Mouse (Mus musculus) midbrain, embryonic 15.5 days (tissue): ENCODE results near the gene Bcl2. TPM values are rescaled to one million over a fixed set of nuclear protein-coding genes. Genes with fewer than 3 reads are reported as not detected.

Experiments used
- ATAC-seq: fragments of 200-750 bp; cut with Nextera tagmentation; replicated peaks from 2 replicates; pipeline ENCODE4 v1.8.0; 2017; ENCODE audit warnings: moderate TSS enrichment
- H3K27ac ChIP-seq: fragments of 300-500 bp; sonication (generic); 2 replicates; pipeline ENCODE4 v1.5.1; 2015; ENCODE audit warnings: mild to moderate bottlenecking, inconsistent platforms
- H3K27me3 ChIP-seq: fragments of 300-500 bp; sonication (generic); replicated peaks from 2 replicates; pipeline ENCODE4 v1.6.1; 2015; ENCODE audit warnings: inconsistent platforms
- H3K36me3 ChIP-seq: fragments of 300-500 bp; sonication (generic); replicated peaks from 2 replicates; pipeline ENCODE4 v1.6.1; 2015; ENCODE audit warnings: inconsistent platforms
- H3K4me1 ChIP-seq: fragments of 300-500 bp; sonication (generic); 2 replicates; pipeline ENCODE4 v1.6.1; 2015; ENCODE audit warnings: inconsistent platforms
- H3K4me2 ChIP-seq: fragments of 300-500 bp; sonication (generic); 2 replicates; pipeline ENCODE4 v1.6.1; 2015; ENCODE audit warnings: inconsistent platforms, mild to moderate bottlenecking, moderate library complexity
- H3K4me3 ChIP-seq: fragments of 300-500 bp; sonication (generic); 2 replicates; pipeline ENCODE4 v1.5.1; 2015; ENCODE audit warnings: mild to moderate bottlenecking, inconsistent platforms
- H3K9ac ChIP-seq: fragments of 300-500 bp; sonication (generic); 2 replicates; pipeline ENCODE4 v1.6.1; 2015; ENCODE audit warnings: mild to moderate bottlenecking, inconsistent platforms
- H3K9me3 ChIP-seq: fragments of 300-500 bp; sonication (generic); 2 replicates; pipeline ENCODE4 v1.6.1; 2016; ENCODE audit warnings: inconsistent platforms
- WGBS: fragments of 180-500 bp; shearing (Covaris S2); methylation state at CpG from one replicate; pipeline ENCODE4 v1.1.7; 2015; ENCODE audit warnings: mixed read lengths; 5-methylcytosine and 5-hydroxymethylcytosine counted together
- polyA plus RNA-seq: library from polyadenylated mRNA; unstranded; fragments of >200 nt; fragmentation: Nextera tagmentation; extraction: Ambion mirVana; gene quantifications from 2 replicates; pipeline ENCODE4 v1.2.1, GENCODE M21; 2015

The Bcl2 gene
- polyA plus RNA-seq: 15.6 and 15.7 TPM in 2 replicates

DNA sequence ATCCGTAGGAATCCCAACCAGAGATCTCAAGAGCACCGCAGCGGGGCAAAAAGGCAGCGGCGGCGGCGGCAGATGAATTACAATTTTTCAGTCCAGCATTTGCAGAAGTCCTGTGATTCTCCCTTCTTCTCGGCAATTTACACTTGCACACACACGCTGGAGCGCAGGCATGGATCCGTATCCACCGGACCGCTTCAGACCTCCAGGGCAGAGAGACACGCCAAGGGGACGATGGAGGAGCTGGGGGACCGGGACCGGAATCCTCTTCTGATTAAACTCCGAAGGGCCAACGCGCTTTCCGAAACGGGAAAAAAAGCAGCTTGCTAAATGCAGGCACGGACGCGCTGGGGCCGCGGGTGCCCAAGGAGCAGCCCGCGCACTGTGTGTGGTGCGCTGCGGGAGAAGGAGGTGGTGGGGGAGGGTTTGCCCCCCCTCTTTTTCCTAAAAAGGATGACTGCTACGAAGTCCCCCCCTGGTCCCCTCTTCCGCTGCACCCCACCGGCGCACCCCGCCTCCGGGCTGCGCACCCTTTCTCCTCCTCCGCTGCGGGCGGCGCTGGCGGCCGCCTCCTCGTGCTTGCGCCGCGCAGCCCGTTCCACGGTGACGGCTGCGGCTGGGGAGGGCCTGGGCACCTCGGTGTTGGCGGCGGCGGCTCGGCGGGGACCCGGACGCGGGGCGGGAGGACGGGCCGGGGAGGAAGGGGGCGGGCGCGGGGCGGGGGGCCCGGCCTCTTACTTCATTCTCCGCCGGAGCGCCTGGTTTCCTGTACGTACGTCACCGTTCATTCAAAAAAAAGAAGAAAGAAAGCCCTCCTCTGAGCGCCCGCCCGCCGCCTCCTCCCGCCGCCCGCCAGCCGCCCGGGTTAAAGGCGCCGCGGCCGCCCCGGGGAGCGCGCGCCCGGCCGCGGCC, at the start of gene Bcl2:
Gene Bcl2, minus strand, starts transcription at position 654 of the 909 bp plus-strand sequence.
- H3K4me1 ChIP-seq: peaks cover 34% of the 10 kb centered on the region
- peak; percentile 89 for ATAC-seq
- peak within 1 kb of the TSS; percentile 92 for H3K4me2 ChIP-seq
- H3K36me3 ChIP-seq: no peaks in the 10 kb centered on the region
- no peaks in the 10 kb centered on the region for H3K27me3 ChIP-seq
- peak within 1 kb of the TSS; percentile 96 for H3K9ac ChIP-seq
- WGBS: under 1% methylated on average over 87 of the region's 95 CpGs
- no peaks in the 10 kb centered on the region for H3K9me3 ChIP-seq
- H3K4me3 ChIP-seq: peak within 1 kb of the TSS; percentile 68
- H3K27ac ChIP-seq: peak within 1 kb of the TSS; percentile 95

DNA sequence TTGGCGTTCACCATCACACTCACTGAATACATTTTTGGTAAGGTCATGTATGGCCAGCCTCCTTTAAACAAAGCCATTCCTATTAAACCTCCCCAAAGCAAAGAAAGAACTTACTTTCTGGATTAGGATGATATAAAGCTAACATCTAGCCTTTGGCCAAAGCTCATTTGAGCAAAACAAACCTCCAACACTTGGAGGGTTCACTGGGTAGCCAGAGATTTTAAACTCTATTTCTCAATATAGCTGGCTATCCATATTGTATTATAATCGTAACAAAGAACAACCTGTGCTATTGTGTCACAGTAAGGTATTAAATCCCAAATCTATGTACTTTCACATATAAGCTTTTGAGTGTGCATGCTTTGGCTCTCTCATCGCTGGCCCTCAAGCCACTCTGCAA, 46.7 kb upstream of the Bcl2 start:
- no peak overlapping the region for H3K9ac ChIP-seq
- no peaks in the 10 kb centered on the region for H3K27me3 ChIP-seq
- no peak for ATAC-seq
- 0 out of 2 replicates have a peak overlapping the region, but pooled peaks have one; percentile 7 for H3K27ac ChIP-seq
- H3K4me3 ChIP-seq: no peak overlapping the region
- H3K36me3 ChIP-seq: no peaks in the 10 kb centered on the region
- peak overlapping the region; percentile 95 for H3K4me2 ChIP-seq
- WGBS: 90% methylated on average over 3 of the region's 3 CpGs
- peaks cover 16% of the 10 kb centered on the region for H3K4me1 ChIP-seq
- no peaks in the 10 kb centered on the region for H3K9me3 ChIP-seq

DNA sequence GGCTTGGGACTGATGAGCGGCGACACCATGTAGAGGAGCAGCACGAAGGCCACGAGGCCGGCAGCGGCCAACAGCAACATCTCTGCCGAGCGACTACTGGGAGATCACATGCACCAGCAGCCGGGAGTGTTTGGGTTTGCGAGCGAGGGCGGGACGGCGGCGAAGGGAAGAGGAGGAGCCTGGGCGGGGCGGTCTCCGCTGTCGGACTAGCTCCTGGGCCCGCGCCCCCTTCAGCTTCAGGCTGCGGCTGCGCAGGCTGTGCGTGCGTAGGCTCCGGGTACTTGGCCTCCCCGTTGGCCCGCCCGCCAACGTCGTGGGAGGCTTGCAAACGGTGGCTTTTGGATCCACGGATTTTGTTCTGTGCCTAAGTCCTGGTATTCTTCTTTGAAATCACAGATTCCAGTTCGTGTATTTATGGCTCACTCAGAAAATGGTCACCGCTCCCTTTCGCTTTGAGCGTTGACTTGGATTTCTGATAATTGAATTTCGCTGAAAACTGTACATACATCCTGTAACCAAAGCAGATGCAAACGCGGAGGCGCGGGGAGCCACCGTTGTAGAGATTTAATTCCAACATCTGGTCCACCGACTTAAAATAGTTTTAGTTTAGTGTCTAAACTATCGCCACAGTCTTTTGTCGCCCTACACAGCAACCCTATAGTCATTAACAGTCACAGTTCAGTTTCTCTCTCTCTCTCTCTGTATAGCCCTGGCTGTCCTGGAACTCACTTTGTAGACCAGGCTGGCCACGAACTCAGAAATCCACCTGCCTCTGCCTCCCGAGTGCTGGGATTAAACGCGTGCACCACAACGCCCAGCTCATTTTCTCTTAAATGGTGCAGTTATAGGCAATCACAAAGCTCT, 45.7 kb upstream of the Bcl2 start, which contains the start of gene Kdsr:
Gene Kdsr, minus strand, starts transcription at position 156 of the 864 bp plus-strand sequence.
- Histone ChIP-seq H3K9ac (peak within 1 kb of the TSS; percentile 64), H3K9me3 (no peaks in the 10 kb centered on the region), H3K36me3 (no peaks in the 10 kb centered on the region; the same call in 1 of the 2 replicates), H3K4me2 (peak within 1 kb of the TSS; percentile 95), H3K4me1 (peaks cover 16% of the 10 kb centered on the region), H3K27me3 (no peaks in the 10 kb centered on the region), H3K27ac (peak within 1 kb of the TSS; percentile 90), H3K4me3 (peak within 1 kb of the TSS; percentile 72)
- whole genome bisulfite sequencing: 1% methylated on average over 51 of the region's 51 CpGs
- peak; percentile 99 for ATAC-seq

DNA sequence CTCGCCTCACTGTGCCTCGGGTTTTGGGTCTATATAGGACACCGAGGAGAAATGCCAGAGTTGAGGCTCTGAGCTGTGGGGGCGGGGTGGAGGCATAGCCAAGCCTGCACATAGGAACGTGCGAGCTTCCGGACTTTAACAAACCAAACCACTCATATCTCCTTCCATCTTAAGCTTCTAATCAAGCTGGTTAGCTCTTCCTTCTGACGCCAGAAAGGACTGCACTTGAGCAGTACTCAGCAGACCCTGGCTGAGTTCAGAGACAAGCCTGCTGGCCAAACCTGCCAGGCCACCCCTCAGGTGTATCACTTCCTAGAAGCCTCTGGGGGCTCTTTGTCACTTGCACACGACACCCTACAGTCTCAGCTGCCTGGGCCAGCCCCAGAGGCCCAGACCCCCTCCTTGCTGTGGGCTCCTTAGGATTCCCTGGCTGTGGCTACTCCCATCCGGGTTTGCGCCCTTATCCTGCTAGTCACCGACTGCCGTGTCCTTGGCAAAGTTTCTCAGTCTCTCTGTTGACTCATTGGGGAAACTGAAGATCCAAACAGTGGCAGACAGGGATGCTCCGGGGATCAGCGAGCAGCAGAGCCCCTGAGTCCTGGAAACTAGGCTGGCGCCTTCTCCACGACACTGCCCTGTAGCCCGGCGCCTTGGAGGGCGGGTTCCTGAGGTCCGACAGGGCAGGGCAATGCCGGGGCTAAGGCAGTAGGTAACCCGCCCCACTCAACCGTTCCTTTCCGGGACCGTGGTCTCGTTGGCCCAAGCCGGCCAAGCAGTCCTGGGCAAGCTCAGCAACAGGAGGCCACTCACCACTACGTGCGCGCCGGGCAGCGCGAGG, 44.9 kb upstream of the Bcl2 start:
- peaks cover 16% of the 10 kb centered on the region for H3K4me1 ChIP-seq
- WGBS: 4% methylated on average over 34 of the region's 34 CpGs
- H3K4me3 ChIP-seq: peak overlapping the region; percentile 72
- no peaks in the 10 kb centered on the region for H3K9me3 ChIP-seq
- H3K27ac ChIP-seq: peak overlapping the region; percentile 90
- peak overlapping the region; percentile 64 for H3K9ac ChIP-seq
- H3K4me2 ChIP-seq: peak overlapping the region; percentile 95
- peak; percentile 37 for ATAC-seq
- H3K27me3 ChIP-seq: no peaks in the 10 kb centered on the region
- H3K36me3 ChIP-seq: no peaks in the 10 kb centered on the region; the same call in 1 of the 2 replicates

DNA sequence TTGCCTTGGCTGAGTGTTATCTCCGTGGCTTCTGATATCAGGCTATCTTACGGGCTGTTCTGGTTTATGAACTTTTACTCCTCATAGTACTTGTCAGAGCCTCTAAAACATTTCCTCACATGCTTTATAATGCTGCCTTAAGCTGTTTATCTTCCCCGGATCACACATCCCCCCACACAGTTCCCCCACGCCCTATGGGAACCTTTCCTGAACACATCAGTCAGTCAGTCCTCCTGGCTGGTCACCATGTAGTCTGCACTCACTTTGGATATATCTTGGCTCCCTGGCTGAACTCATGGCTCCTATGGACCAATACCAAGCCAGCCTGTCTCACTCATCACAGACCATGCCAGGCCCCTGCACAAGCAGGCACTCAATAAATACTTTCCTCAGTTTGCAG, 42.6 kb upstream of the Bcl2 start:
- Histone ChIP-seq H3K9me3 (no peaks in the 10 kb centered on the region), H3K4me1 (peaks cover 16% of the 10 kb centered on the region), H3K4me3 (no peak overlapping the region), H3K27me3 (no peaks in the 10 kb centered on the region), H3K36me3 (no peaks in the 10 kb centered on the region; the same call in 1 of the 2 replicates), H3K9ac (no peak overlapping the region), H3K4me2 (no peak overlapping the region), H3K27ac (no peak overlapping the region)
- 91% methylated on average over 4 of the region's 4 CpGs for WGBS
- ATAC-seq: no peak

DNA sequence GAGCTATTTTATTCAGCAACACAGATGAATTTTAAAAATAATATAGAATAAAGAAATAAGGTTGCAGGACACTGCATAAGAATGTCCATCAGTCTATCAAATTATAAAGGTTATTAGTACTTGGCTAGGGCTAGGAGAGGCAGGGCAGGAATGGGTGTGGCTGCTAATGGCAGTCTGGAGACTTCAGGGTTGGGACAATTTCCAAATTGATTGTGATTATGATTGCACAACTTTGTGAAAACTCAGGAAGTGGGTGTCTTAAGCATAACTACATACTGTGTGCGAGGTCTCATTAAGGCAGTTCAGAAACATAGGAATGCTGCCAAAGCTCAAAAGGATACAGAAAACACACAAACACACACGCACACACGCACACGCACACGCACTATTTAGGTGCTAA, 37.9 kb upstream of the Bcl2 start:
- no peak overlapping the region for H3K27ac ChIP-seq
- H3K4me1 ChIP-seq: no peaks in the 10 kb centered on the region
- no peak overlapping the region for H3K9ac ChIP-seq
- H3K4me2 ChIP-seq: no peak overlapping the region
- H3K27me3 ChIP-seq: no peaks in the 10 kb centered on the region
- WGBS: 96% methylated on average over 5 of the region's 5 CpGs
- H3K4me3 ChIP-seq: no peak overlapping the region
- ATAC-seq: no peak
- H3K9me3 ChIP-seq: no peaks in the 10 kb centered on the region
- H3K36me3 ChIP-seq: peaks cover 3% of the 10 kb centered on the region

DNA sequence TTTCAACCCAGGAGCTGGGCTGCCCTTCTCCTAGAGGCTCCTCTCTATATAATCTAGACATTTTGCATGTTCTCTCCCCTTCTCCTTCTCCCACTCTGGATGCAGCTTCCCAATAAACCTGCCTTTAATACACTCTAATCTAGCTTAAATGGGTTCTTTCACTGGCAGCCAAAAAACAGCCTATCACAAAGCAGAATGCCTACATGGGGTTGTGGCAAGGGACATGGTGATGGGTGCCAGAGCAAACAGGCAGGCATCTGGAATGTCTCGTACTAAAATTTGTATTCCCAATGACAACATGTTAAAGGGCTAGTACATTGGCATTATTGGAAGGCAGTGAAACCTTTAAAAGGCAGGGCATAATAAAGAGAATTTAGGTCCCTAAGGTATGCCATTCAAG, 36.6 kb upstream of the Bcl2 start:
- Histone ChIP-seq H3K4me2 (no peak overlapping the region), H3K9ac (no peak overlapping the region), H3K36me3 (peaks cover 11% of the 10 kb centered on the region), H3K27ac (no peak overlapping the region), H3K4me3 (no peak overlapping the region), H3K9me3 (no peaks in the 10 kb centered on the region), H3K4me1 (no peaks in the 10 kb centered on the region), H3K27me3 (no peaks in the 10 kb centered on the region)
- WGBS: 87% methylated on average over 1 of the region's 1 CpGs
- ATAC-seq: no peak

DNA sequence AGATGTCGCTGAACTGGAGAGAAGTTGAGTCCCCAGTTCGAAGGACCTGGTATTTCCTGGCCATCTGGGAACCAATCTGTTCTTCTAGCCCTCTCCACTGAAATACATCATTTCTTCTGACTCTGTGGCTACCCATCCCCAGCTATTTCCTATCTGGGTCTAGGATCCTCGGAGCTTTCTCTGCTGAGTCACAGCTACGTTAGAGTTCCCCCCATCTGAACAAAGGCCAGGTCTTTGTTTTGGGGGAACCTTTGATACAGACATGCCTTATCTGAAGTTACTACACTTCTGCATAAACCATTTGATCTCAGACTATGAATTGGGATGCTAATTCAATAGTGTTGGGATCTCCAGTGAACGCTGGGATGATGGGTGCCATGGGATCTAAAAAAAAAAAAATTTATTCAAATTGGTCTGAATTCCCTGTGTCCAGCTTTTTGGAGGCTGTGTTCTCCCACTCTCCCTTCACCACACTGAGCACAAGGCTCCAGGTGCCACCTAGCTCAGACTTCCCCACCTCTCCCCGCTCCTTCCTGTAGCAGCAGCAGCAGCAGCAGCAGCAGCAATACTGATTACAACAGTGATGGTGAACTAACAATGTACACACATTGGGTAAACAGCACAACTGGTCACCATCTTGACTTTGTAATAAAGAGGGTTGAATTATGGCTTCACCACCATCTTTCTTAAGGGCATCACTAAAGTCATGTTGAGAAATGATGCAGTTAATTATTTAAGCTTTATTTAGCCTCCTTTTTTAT, 34.7 kb upstream of the Bcl2 start:
- no peaks in the 10 kb centered on the region for H3K4me1 ChIP-seq
- no peak for ATAC-seq
- H3K36me3 ChIP-seq: peaks cover 11% of the 10 kb centered on the region; the same call in 1 of the 2 replicates
- no peak overlapping the region for H3K4me2 ChIP-seq
- H3K27me3 ChIP-seq: no peaks in the 10 kb centered on the region
- H3K4me3 ChIP-seq: no peak overlapping the region
- no peaks in the 10 kb centered on the region for H3K9me3 ChIP-seq
- 90% methylated on average over 6 of the region's 6 CpGs for WGBS
- H3K9ac ChIP-seq: no peak overlapping the region
- no peak overlapping the region for H3K27ac ChIP-seq

DNA sequence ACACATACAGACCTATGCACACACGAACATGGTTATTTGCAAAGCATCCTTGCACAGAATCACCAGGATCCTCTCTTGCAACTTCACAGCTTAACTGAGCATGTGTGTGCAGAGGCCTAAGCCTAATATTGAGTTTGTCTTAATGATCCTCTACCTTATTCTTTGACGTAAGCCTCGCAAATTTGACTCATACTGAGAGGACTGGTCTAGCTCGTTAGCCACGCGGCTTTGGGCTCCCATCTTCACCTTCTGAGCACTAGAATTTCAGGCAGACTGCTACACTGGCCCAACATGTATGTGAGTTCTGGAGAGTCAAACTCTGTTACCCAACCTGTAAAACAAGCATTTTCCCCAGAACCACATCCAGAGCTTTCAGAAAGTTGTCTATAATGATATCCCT, 28.9 kb upstream of the Bcl2 start:
- Histone ChIP-seq H3K4me2 (no peak overlapping the region), H3K27me3 (no peaks in the 10 kb centered on the region), H3K27ac (no peak overlapping the region), H3K9me3 (no peaks in the 10 kb centered on the region), H3K9ac (no peak overlapping the region), H3K4me3 (no peak overlapping the region), H3K4me1 (no peaks in the 10 kb centered on the region), H3K36me3 (peaks cover 11% of the 10 kb centered on the region; the same call in 1 of the 2 replicates)
- ATAC-seq: no peak
- WGBS: 89% methylated on average over 6 of the region's 6 CpGs

DNA sequence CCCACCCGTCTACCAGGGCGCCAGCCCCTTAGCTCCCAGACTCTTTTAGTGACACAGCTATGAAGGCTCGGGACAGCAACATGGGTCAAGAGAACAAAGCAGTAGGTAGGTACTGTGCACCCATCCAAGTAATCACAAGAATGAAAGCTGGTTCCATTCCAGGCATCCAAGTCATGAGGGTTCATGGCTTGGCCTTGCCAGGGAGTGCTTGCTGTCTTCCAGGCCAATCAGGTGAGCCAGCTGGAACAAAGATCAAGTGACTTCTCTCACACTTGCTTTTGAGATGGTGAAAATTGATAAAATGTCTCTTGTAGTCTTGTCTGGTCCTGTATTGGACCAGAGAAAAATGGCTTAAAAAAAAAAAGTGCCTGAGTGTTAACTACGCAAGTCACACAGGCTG, 26.7 kb upstream of the Bcl2 start:
- Histone ChIP-seq H3K9ac (no peak overlapping the region), H3K4me2 (no peak overlapping the region), H3K4me1 (no peaks in the 10 kb centered on the region), H3K36me3 (peaks cover 3% of the 10 kb centered on the region; the same call in 1 of the 2 replicates), H3K4me3 (no peak overlapping the region), H3K27me3 (no peaks in the 10 kb centered on the region), H3K27ac (no peak overlapping the region), H3K9me3 (no peaks in the 10 kb centered on the region)
- WGBS: 94% methylated on average over 4 of the region's 4 CpGs
- no peak for ATAC-seq

DNA sequence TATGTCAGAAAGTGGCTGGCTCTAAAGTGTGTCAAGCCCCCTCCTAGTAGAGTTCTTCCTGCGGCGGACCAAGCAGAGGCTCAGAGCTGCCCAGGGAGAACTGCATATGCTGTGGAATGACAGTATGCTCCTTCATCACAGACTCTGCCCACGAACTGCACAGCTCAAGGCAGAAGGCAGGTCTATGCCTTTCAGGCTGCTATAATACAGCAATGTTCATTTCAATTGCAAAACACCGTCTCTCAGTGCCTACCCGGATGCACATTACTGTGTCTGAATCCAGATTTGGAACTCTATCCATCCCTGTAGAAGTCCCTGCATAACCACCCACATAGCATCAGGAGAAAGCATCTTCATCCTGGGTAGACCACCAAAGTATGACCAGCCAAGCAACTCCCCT, 25.7 kb upstream of the Bcl2 start:
- no peak for ATAC-seq
- H3K4me3 ChIP-seq: no peak overlapping the region
- WGBS: 94% methylated on average over 5 of the region's 5 CpGs

More for the DNA sequence above, 25.7 kb upstream of the Bcl2 start:
- no peak overlapping the region for H3K9ac ChIP-seq
- no peak overlapping the region for H3K4me2 ChIP-seq
- no peaks in the 10 kb centered on the region for H3K27me3 ChIP-seq
- no peaks in the 10 kb centered on the region for H3K4me1 ChIP-seq
- no peak overlapping the region for H3K27ac ChIP-seq
- peaks cover 3% of the 10 kb centered on the region; the same call in 1 of the 2 replicates for H3K36me3 ChIP-seq
- no peaks in the 10 kb centered on the region for H3K9me3 ChIP-seq
